Mouse (Mus musculus): ENCODE results near the gene Pde4c.

The Pde4c gene

DNA sequence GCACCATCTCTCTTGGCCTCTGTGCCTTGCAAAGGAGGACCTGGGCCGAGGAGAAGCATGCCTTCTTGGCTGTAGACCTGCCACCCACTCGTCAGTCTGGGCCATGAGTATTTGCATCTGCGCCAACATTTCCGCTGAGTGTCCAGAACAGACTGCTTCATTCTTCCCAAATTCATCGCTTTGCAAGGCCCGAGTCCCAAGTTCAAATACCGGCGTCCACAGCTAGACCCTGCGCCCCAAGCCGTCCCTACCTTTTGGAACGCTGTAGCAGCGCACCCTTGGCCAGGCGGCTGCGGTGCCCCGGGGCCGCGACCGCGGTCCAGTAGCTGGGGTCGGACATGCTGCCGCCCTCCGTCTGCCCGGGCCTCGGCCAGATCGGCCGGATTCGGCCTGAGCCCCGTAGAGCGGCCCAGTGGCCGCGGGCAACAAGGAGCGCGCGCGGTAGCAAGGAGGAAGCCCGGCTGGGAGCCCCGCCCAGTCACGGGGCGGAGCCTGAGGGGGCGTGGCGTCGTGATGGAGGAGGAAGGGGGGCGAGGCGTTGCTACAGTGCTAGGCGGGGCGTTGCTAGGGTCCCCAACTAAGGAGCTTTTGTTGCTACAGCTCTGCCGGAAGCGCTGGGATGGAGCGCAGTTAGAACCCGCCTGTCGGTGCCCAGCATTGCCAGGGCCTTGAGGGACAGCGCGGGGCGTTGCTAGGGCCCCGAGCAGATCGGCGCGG lies 68.6 kb downstream of the Pde4c start:
- 3% methylated on average over 58 of the region's 58 CpGs for whole genome bisulfite sequencing

DNA sequence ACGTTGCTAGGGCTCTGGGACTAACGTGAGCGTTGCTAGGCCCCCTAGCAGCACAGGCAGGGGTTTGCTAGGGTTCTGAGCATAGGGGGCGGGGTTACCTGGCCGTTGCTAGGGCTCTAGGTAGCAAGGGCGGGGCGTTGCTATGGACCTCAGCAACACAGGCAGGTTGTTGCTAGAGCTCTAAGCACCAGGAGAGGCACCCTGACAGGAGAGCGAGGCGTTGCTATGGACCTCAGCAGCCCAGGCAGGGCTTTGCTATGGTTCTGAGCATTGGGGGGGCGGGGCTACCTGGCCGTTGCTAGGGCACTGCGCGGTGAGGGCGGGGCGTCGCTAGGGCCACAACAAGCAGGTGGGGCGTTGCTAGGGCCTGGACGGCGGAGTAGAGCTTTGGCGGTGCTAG lies 69.2 kb downstream of the Pde4c start:
- under 1% methylated on average over 20 of the region's 20 CpGs for WGBS

DNA sequence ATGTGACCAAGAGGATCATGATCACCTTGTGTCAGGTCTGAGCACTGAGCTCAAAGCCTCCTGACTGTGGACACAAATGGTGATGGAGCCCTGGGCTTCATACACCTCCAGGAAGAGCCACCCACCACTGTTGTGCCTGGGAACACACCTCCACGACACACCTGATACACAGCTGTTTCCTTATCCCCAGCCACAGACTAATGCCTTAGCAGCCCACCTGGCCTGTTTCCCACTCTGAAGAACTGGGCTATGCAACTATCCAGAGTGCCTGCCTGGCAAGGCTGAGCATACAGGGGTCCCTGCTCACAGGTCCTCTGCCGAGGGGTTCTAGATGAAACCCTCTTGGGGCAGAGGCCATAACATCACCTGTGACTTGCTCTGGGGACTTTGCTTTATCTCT lies 70.7 kb downstream of the Pde4c start:
- 77% methylated on average over 2 of the region's 2 CpGs for WGBS

DNA sequence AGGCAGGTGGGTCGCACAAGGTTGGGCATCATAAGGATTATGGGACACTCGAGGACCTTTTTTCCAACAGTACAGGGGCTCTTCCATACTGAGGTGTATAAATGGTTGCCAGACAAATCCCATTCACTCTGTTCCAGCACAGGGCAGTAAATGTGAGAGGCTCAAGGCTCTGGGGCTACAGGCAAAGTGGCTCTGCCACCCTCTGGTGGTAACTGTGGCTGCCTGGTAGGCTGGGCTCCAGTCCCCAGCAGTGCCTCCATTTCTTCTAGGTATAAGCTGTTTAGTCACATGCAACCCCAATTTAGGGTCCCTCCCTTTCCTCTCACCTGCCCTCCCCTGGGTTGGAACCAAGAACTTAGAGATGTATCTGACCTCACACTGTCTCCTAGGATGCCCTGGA lies 71.8 kb downstream of the Pde4c start:
- 83% methylated on average over 2 of the region's 2 CpGs for WGBS

DNA sequence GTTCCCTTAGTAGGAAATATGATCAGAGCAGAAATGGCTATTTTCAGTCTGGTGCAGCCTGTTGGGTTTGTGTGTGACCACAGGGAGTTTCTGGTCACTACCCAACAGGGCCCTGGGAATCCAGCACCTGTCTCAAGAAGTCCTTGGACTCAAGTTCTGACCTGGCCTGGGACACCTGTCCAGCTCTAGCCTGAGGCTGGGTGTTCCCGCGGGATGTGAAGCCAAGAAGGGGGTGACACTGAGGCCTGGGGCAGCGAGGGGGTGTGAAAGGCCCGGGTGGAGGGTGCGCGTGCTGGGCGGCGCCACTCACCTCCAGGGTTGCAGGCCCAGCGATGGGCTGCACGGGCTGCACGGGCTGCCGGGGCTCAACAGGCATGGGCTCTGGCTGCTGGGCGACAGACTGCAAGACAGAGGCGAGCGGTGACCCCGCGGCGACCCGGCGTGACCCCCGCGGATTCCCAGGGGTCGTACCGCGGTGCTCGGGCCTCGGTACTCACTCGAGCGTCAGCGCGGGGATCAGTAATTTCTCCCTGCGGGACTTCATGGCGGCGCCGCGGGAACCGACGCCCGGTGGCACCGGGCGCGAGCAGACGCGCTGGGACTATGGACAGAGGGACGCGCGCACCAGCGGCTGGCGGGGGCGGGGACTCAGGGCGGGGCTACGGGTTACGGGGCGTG lies 73.0 kb downstream of the Pde4c start:
- WGBS = 4% methylated on average over 54 of the region's 54 CpGs

DNA sequence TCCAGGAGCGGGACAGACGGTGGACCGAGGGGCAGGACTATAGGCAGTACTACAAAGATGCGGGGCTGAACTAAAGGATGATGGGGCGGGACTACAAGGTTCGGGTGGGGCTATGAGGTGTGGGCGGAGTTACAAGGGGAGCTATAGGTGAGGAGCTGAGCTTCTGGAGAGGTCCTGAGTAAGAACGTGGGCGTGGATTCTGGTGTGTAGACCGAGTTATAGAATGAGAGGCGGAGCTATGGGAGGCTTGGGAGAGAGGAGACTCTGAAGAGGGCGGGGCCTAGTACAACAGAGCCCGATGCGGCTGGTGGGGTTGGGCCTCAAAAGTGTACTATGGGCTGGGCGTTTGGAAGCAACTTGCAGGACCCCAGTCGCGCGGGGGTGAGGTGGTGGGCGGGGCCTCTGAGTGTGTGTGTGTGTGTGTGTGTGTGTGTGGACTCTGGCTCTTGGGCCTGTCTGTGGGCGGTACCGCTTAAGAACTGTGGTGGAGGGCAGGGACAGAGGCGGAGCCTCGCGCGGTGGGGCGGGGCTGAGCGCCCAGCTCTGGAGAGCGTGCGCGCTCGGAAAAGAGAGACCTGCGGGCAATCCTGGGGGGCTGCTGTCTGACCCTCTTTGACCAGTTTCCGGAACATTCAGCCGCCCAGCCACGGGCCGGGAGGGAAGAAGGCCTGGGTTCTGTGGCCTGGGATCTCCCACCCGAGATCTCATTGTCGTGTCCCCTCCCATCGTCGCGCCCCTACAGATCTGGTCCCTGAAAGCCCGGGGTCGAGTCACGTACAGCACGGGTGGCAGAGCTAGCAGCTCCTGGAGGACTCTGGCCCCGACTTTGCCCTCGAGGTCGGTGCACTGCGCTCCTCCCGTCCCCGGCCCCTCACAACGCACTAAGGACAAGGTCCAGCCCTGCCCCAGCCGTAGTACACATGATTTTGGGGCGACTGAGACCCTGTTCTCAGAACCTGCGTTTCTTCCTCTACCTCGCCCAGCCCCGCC lies 73.9 kb downstream of the Pde4c start:
- WGBS = under 1% methylated on average over 53 of the region's 57 CpGs

DNA sequence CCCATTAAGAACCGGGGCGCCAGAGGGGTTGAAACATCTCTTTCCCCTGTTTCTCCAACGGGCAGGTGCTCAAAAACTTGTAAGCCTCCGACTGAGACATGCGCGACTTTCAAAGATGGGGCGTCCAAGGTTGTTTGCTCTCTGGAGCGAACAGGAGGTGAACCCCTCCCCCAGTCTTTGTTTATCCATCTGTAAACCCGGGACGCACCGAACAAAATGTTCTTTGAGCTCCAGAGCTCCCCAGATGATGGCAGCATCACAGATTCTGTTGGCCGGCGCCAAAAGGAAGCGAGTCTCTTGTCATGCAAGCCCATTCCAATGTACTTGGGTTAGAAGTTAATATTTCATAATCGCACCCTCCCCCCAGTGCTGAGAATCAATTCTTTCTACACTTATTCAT lies 74.8 kb downstream of the Pde4c start:
- WGBS = 10% methylated on average over 15 of the region's 15 CpGs

DNA sequence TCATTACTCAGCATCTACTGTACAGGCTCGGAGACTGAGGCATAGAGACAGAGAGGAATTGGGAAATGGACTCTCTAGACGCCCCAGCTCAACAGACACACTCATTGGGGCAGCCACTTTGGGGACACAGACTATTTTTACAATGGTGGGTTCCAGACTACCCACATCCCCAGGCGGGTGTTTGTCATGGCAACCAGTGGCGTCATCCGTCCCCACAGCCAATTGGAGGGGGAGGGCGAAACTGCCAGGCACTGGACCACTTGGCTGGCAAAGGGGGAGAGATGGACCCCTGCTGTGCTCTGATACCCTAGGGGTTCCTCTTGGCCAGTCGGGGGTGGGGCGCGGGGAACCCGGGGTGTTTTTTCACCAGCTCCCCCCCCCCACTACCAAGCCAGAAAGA lies 77.1 kb downstream of the Pde4c start:
- 47% methylated on average over 10 of the region's 10 CpGs for WGBS

Data from cerebral cortex, adult 2 months (tissue).